Mouse (Mus musculus): Measurements from ENCODE around the gene Bdkrb2. TPM values are rescaled to one million over a fixed set of nuclear protein-coding genes. Genes with fewer than 3 reads are reported as not detected.
A peak's percentile ranks its signal among the peaks of the same experiment; 100 is the strongest.

Gene Bdkrb2
- polyA plus RNA-seq, 1 experiment from 2014 or later, result 2.4 TPM

- no peak overlapping the region for H3K4me3 ChIP-seq (replicated peaks)
- 84% methylated on average over 5 of the region's 5 CpGs for WGBS
- no peak overlapping the region for H3K9ac ChIP-seq (replicated peaks)
- no peak overlapping the region for H3K4me2 ChIP-seq
- H3K4me1 ChIP-seq, result peaks cover 27% of the 10 kb centered on the region
- no peaks in the 10 kb centered on the region for H3K9me3 ChIP-seq (replicated peaks)
- no peak for ATAC-seq (ENCODE audit: low FRiP score)
- no peak overlapping the region for H3K27ac ChIP-seq (replicated peaks)
- no peaks in the 10 kb centered on the region for H3K36me3 ChIP-seq
- peaks cover 35% of the 10 kb centered on the region for H3K27me3 ChIP-seq (replicated peaks)
Observed at GRCm38 (mm10) chr12:105565221-105565620, 2.2 kb downstream of the Bdkrb2 start.

DNA sequence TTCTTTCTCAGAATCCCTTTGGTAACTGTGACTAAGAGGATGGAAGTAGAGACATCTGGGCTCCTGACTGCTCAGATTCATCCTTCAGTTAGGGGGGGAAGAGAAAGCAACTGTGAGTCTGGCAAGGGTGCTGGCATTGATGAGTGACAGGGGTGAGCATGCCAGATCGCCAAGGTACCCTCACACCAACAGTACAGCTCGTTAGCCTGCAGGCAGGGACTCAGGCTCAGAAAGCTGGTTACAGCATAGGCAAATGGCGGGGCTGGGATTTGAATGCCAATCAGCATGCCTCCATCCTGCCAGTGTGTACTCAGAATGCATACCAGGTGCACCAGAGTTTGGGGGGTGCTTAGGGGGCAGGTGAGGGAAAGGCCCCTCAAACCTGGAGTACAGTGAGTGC, 8.8 kb downstream of the Bdkrb2 start:
- WGBS, result 65% methylated on average over 3 of the region's 3 CpGs
- H3K4me1 ChIP-seq, result no peaks in the 10 kb centered on the region
- ATAC-seq (ENCODE audit: low FRiP score), result no peak

DNA sequence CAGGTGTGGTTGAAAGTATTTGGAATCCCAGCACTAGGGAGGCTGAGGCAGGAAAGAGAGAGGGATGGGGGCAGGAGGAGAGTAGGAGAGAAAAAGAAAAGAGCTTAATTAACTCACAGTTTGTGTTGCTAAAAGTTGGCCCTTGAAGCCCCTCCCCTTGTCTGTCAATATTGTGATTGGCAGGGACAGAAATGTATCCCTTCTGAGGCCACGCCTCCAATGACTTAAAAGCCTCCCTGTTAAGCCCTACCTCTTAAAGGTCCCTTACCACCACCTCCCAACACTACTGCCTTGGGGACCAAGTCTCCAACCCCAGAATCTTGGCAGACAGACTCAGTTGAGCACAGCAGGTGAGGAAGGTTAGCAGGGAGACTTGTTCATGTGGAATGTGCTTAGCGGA, 9.6 kb downstream of the Bdkrb2 start:
- H3K27ac ChIP-seq (replicated peaks), result no peak overlapping the region
- WGBS, result 88% methylated on average over 2 of the region's 2 CpGs
- ATAC-seq (ENCODE audit: low FRiP score), result no peak
- H3K4me1 ChIP-seq, result no peaks in the 10 kb centered on the region
- H3K9ac ChIP-seq (replicated peaks), result no peak overlapping the region
- no peak overlapping the region for H3K4me2 ChIP-seq
- no peak overlapping the region for H3K4me3 ChIP-seq (replicated peaks)
- no peaks in the 10 kb centered on the region for H3K9me3 ChIP-seq (replicated peaks)
- H3K36me3 ChIP-seq, result no peaks in the 10 kb centered on the region
- no peaks in the 10 kb centered on the region for H3K27me3 ChIP-seq (replicated peaks)

More for the DNA sequence above, 8.8 kb downstream of the Bdkrb2 start:
- H3K4me3 ChIP-seq (replicated peaks), result no peak overlapping the region
- no peaks in the 10 kb centered on the region for H3K27me3 ChIP-seq (replicated peaks)
- no peak overlapping the region for H3K4me2 ChIP-seq
- no peak overlapping the region for H3K9ac ChIP-seq (replicated peaks)
- no peak overlapping the region for H3K27ac ChIP-seq (replicated peaks)
- no peaks in the 10 kb centered on the region for H3K36me3 ChIP-seq
- no peaks in the 10 kb centered on the region for H3K9me3 ChIP-seq (replicated peaks)

GRCm38 (mm10) chr12:105574356-105574755, 11.3 kb downstream of the Bdkrb2 start:
- Histone ChIP-seq H3K4me2 (no peak overlapping the region), H3K36me3 (no peaks in the 10 kb centered on the region), H3K4me3 (replicated peaks) (no peak overlapping the region), H3K9me3 (replicated peaks) (no peaks in the 10 kb centered on the region), H3K27me3 (replicated peaks) (no peaks in the 10 kb centered on the region), H3K9ac (replicated peaks) (no peak overlapping the region), H3K4me1 (no peaks in the 10 kb centered on the region), H3K27ac (replicated peaks) (no peak overlapping the region)
- 92% methylated on average over 4 of the region's 4 CpGs for WGBS
- ATAC-seq (ENCODE audit: low FRiP score), result no peak

- Histone ChIP-seq H3K4me3 (replicated peaks) (no peak overlapping the region), H3K9ac (replicated peaks) (no peak overlapping the region), H3K27ac (replicated peaks) (0 out of 2 replicates have a peak overlapping the region, but pooled peaks have one; percentile 5), H3K27me3 (replicated peaks) (no peaks in the 10 kb centered on the region), H3K36me3 (no peaks in the 10 kb centered on the region), H3K4me2 (no peak overlapping the region), H3K4me1 (peaks cover 16% of the 10 kb centered on the region), H3K9me3 (replicated peaks) (no peaks in the 10 kb centered on the region)
- WGBS, result 84% methylated on average over 17 of the region's 17 CpGs
- ATAC-seq (ENCODE audit: low FRiP score), result no peak
Observed at GRCm38 (mm10) chr12:105580490-105580889, 17.5 kb downstream of the Bdkrb2 start.

DNA sequence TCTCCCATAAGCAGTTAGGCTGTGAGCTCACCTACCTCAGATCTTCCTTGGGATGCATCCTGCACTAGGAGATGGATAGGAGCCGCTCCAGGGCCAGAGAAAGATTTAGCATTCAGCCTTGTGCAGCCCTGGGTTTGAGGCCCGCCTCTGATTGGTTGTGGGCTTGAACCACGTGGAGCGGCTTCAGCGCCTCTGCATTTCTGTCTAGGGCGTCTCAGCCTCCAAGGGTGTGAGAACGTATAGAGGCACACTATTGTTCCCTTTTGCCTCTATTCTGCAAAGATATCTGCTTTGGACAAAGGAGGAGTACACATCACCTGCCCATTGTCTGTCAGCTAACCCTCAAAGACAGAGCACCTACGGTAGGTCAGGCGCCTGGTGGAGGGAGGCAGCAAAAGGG, 19.5 kb downstream of the Bdkrb2 start:
- no peak overlapping the region for H3K9ac ChIP-seq (replicated peaks)
- H3K27ac ChIP-seq (replicated peaks), result no peak overlapping the region
- H3K4me2 ChIP-seq, result no peak overlapping the region
- 61% methylated on average over 9 of the region's 9 CpGs for WGBS
- no peak for ATAC-seq (ENCODE audit: low FRiP score)
- no peak overlapping the region for H3K4me3 ChIP-seq (replicated peaks)
- no peaks in the 10 kb centered on the region for H3K36me3 ChIP-seq
- no peaks in the 10 kb centered on the region for H3K9me3 ChIP-seq (replicated peaks)
- H3K27me3 ChIP-seq (replicated peaks), result no peaks in the 10 kb centered on the region
- H3K4me1 ChIP-seq, result peaks cover 16% of the 10 kb centered on the region

GRCm38 (mm10) chr12:105583484-105583883, 20.5 kb downstream of the Bdkrb2 start:
- no peak overlapping the region for H3K4me3 ChIP-seq (replicated peaks)
- H3K27ac ChIP-seq (replicated peaks), result no peak overlapping the region
- H3K27me3 ChIP-seq (replicated peaks), result no peaks in the 10 kb centered on the region
- 9% methylated on average over 2 of the region's 2 CpGs for WGBS
- no peak for ATAC-seq (ENCODE audit: low FRiP score)
- H3K4me2 ChIP-seq, result no peak overlapping the region
- H3K9ac ChIP-seq (replicated peaks), result no peak overlapping the region
- H3K9me3 ChIP-seq (replicated peaks), result no peaks in the 10 kb centered on the region
- H3K4me1 ChIP-seq, result peaks cover 16% of the 10 kb centered on the region
- no peaks in the 10 kb centered on the region for H3K36me3 ChIP-seq

- no peak overlapping the region for H3K27ac ChIP-seq (replicated peaks)
- no peaks in the 10 kb centered on the region for H3K27me3 ChIP-seq (replicated peaks)
- no peak overlapping the region for H3K4me2 ChIP-seq
- no peak overlapping the region for H3K4me3 ChIP-seq (replicated peaks)
- no peak overlapping the region for H3K9ac ChIP-seq (replicated peaks)
- H3K4me1 ChIP-seq, result peaks cover 16% of the 10 kb centered on the region
- no peaks in the 10 kb centered on the region for H3K9me3 ChIP-seq (replicated peaks)
- WGBS, result 22% methylated on average over 12 of the region's 12 CpGs
- no peaks in the 10 kb centered on the region for H3K36me3 ChIP-seq
- peak; percentile 60; the same call in 1 of the 2 replicates for ATAC-seq (ENCODE audit: low FRiP score)
Observed at GRCm38 (mm10) chr12:105584851-105585250, 21.8 kb downstream of the Bdkrb2 start.

DNA sequence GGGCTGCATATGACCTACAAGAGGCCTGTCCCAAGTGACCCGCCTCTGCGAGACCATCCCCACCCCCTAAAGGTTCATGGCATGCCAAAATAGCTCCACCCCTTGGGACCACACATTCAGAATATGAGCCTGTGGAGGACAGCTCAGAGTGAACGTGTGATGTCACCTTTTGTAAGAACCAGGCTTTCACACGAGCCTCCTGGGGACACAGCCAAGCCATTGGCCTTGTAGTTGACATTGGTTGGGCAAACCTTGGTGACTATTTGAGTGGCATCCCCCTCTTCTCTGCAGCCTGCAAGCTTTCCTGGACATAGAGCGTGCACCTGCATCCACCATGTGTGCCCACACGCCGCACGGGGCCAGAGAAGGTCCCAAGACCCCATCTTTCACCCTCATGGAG, 24.5 kb downstream of the Bdkrb2 start:
- no peaks in the 10 kb centered on the region for H3K9me3 ChIP-seq (replicated peaks)
- no peak overlapping the region for H3K27ac ChIP-seq (replicated peaks)
- H3K9ac ChIP-seq (replicated peaks), result no peak overlapping the region
- H3K36me3 ChIP-seq, result no peaks in the 10 kb centered on the region
- H3K27me3 ChIP-seq (replicated peaks), result no peaks in the 10 kb centered on the region
- 91% methylated on average over 8 of the region's 8 CpGs for WGBS
- H3K4me3 ChIP-seq (replicated peaks), result no peak overlapping the region
- H3K4me2 ChIP-seq, result no peak overlapping the region
- peaks cover 9% of the 10 kb centered on the region; the same call in 1 of the 2 replicates for H3K4me1 ChIP-seq
- ATAC-seq (ENCODE audit: low FRiP score), result no peak

- H3K27ac ChIP-seq (replicated peaks), result no peak overlapping the region
- H3K4me1 ChIP-seq, result no peaks in the 10 kb centered on the region
- WGBS, result 83% methylated on average over 7 of the region's 7 CpGs
- H3K9me3 ChIP-seq (replicated peaks), result no peaks in the 10 kb centered on the region
- H3K4me3 ChIP-seq (replicated peaks), result no peak overlapping the region
- no peak overlapping the region for H3K4me2 ChIP-seq
- H3K27me3 ChIP-seq (replicated peaks), result no peaks in the 10 kb centered on the region
- no peaks in the 10 kb centered on the region for H3K36me3 ChIP-seq
- H3K9ac ChIP-seq (replicated peaks), result no peak overlapping the region
- ATAC-seq (ENCODE audit: low FRiP score), result no peak
Observed at GRCm38 (mm10) chr12:105590786-105591185, 27.8 kb downstream of the Bdkrb2 start.

GRCm38 (mm10) chr12:105592361-105592761, 29.3 kb downstream of the Bdkrb2 start:
- 97% methylated on average over 23 of the region's 23 CpGs for whole genome bisulfite sequencing
- H3K27me3 ChIP-seq (replicated peaks), result no peaks in the 10 kb centered on the region

DNA sequence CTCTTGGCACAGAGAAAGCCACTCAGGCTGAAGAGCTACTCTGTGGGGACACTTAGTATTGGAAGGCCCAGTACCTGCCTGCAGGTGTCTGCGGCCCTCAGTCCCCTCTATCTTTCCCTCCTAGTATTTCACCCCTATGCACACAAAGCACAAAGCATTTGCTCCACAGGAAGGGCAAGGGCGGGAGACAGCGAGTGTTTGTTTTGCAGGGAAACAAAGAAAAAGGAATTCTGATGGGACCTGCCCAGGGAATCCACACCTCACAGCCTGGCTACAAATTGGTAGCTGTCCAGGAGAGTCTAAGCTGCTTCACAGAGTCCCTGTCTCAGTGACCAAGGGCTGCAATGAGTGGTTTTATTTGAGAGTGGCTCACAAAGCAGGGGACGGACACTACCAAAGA, 30.4 kb downstream of the Bdkrb2 start:
- no peak overlapping the region for H3K27ac ChIP-seq (replicated peaks)
- no peaks in the 10 kb centered on the region for H3K27me3 ChIP-seq (replicated peaks)
- no peak overlapping the region for H3K9ac ChIP-seq (replicated peaks)
- no peak overlapping the region for H3K4me2 ChIP-seq
- H3K36me3 ChIP-seq, result no peaks in the 10 kb centered on the region
- H3K4me3 ChIP-seq (replicated peaks), result no peak overlapping the region
- 64% methylated on average over 4 of the region's 4 CpGs for WGBS
- no peaks in the 10 kb centered on the region for H3K4me1 ChIP-seq
- H3K9me3 ChIP-seq (replicated peaks), result no peaks in the 10 kb centered on the region
- no peak for ATAC-seq (ENCODE audit: low FRiP score)

More at GRCm38 (mm10) chr12:105592361-105592761, 29.3 kb downstream of the Bdkrb2 start:
- Histone ChIP-seq H3K4me2 (no peak overlapping the region), H3K36me3 (no peaks in the 10 kb centered on the region), H3K4me1 (no peaks in the 10 kb centered on the region), H3K9ac (replicated peaks) (no peak overlapping the region), H3K4me3 (replicated peaks) (no peak overlapping the region), H3K9me3 (replicated peaks) (no peaks in the 10 kb centered on the region), H3K27ac (replicated peaks) (no peak overlapping the region)
- ATAC-seq (ENCODE audit: low FRiP score), result no peak

- H3K9ac ChIP-seq (replicated peaks), result no peak overlapping the region
- peaks cover 13% of the 10 kb centered on the region; the same call in 1 of the 2 replicates for H3K4me1 ChIP-seq
- no peak for ATAC-seq (ENCODE audit: low FRiP score)
- WGBS, result 88% methylated on average over 8 of the region's 8 CpGs
- H3K4me3 ChIP-seq (replicated peaks), result no peak overlapping the region
- H3K36me3 ChIP-seq, result no peaks in the 10 kb centered on the region
- H3K4me2 ChIP-seq, result no peak overlapping the region
- H3K9me3 ChIP-seq (replicated peaks), result no peaks in the 10 kb centered on the region
- H3K27ac ChIP-seq (replicated peaks), result no peak overlapping the region
- no peaks in the 10 kb centered on the region for H3K27me3 ChIP-seq (replicated peaks)
Observed at GRCm38 (mm10) chr12:105597135-105597534, 34.1 kb downstream of the Bdkrb2 start.
